Mouse (Mus musculus) CD4-positive helper T cell, adult 2 months (primary cell): ENCODE results near the gene Zfp605.
"Not testable (repeated sequence)": the region's sequence is repeated elsewhere in the genome, so short reads cannot be mapped to it uniquely, and the experiment has no call there.

ENCODE experiments used
- DNase-seq: peaks from one replicate; pipeline ENCODE4 v3.0.0-alpha.2; 2012; ENCODE audit warnings: low read depth, missing footprints, low spot score

Zfp605 gene

DNA sequence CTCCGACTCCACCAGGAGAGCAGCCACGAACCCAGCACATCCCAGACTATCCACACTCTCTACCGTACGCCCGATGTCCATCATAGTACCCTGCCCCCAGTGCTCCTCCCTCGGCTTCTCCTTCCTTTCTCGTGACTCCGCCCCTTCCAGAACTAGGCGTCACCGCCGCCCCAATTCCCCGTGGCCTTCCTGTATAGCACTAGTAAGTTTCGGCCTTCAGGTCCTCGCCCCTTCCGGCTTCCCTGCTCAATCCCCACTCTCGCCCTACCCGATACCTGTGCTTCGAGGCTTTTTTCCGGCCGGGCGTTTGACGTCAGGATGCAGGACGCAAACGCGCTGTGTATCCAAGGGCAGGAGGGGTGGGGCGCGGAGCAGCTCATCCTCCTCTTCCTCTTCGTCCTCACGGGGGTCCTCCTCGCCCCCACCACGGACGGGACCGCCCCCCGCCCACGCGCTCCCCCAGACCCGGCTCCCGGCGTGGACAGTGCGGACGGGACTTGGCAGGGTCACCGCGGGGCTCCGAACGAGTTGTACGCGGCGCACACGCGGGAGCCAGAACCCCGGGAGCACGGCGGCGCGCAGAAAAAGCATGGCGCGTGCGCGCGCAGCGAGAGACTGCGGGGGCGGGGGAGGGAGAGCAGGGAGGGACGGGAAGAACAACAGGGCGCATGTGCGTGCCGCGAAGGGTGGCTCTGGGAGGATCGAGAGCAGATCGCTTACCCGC is 2.1 kb upstream of the Zfp605 start, which contains the start of gene Gtpbp6:
Gene Gtpbp6 (minus strand): TSS at position 617 of the 724 bp plus-strand sequence.
- DNase-seq, result peak; percentile 97

DNA sequence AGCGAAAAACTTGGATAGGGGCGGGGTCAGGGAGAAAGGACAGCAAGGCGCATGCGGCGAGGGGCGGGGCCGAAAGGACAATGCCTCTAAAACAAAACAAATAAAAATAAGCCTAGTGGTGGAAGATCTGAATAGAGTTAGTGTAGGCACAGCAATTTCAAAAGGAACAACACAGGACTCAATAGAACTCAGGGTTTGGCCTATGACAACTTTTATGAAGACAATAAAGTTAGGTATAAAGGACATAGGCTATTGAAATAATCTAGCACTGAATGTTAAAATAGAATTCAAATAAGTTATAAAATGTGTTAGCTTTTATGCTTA is 1.6 kb upstream of the Zfp605 start:
- DNase-seq, result no peak

DNA sequence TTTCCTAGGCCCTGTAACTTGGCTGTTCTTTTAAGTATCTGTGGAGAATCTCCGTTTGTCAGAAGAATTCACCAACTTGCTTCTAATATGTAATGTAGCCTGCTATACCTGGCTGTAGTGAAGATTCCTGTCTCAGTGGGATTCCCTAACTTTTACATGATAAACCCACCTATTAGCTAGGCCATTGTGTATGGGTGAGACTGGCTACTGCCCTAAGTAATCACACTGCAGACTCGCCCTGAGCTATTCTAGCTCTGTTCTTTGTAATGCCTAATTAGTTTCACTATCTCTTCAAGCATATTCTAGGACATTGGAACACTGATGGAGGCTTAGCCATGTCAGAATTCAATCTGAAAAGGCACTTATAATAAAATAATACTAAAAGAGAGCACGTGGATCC is 12.5 kb downstream of the Zfp605 start:
- not testable (repeated sequence) for DNase-seq

DNA sequence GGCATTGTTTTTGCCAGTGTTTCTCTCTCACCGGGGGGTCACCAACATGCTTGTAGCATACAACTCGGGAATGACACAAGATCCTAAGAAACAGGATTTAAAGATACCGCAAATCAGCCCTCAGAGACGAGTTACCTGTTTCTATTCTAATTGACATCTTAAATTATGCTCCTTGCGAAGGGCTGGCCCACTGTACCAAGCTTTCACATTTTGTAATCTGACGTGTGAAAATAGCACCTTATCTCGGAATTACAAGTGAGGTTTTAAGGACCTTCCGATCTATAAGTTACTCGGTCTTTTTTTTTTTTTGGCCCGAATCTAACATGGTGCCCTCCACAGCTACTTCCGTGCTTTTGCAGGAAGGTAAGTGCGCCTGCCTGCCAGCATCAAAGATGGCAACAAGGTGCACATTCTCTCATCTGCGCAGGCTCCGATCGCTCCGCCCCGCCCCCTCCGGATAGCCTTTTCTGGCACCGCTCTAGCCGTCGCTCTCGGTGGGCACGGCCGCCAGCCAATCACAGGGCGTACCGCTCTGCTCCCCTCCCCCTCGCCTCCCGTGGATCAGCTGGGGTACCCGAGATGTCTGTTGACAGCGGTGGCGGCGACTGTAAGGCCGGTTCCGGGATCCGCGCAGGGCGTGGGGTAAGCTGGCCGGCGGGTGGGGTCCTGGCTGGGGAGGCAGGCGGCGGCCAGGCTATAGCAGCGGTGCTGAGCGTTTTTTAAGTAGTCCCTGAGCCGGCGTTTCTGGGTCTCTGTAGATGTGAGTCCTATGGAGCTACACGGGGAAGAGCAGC is 25.6 kb downstream of the Zfp605 start, which contains the start of gene Chfr:
Gene Chfr (plus strand): TSS at position 550 of the 794 bp plus-strand sequence.
- peak; percentile 99 for DNase-seq

DNA sequence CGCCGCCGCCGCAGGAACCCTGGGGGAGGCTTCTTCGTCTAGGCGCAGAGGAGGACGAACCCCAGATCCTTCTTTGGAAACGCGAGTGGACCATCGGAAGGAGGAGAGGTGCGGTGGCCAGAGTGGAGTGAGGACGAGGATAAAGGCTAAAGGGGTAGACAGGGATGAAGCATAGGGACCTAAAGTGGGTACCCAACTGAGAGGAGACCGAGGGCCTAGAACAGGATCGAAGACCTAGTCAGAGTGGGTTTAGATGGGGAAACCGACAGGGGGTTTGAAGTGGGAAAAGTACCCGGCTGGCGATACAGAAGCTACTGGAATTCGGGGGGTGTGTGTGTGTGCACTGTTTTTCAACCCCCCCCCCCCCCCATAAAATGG is 26.2 kb downstream of the Zfp605 start:
- no peak for DNase-seq

DNA sequence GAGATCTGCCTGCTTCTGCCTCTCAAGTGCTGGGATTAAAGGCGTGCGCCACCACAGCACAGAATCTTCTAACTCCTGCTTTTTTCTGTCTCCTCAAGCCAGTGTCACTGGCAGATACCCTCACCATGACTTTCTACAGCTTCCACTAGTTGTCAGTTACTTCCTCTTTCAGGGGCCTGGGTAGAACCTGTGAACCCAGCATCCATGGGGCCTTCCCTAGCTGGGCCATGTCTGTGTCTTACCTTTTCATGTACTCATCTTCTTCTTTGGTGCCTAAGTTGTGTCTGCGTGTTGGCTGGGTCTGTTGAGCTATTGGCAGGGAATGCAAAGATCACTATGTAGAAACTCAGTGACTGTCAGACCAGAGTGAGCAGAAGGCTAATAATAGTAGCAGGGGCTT is 27.9 kb downstream of the Zfp605 start:
- no peak for DNase-seq

DNA sequence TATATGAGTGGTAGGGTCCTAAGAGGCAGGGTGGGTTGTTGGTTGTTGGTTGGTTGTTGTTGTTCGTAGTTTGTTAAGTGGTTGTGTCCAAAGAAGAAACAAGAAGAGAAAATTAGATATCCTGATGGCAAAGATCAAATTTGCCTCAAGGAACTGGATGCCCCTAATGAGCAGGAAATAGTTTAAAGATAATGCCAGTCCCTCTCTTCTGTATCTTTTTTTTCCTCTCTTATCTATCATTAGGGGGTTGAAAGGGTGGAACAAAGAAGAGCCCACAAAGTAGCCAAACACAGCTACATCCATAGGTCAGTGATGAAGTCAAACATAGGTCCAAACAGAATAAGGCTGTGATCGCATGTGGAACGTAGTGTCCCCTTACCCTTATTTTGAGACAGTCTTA is 29.4 kb downstream of the Zfp605 start:
- DNase-seq, result no peak

DNA sequence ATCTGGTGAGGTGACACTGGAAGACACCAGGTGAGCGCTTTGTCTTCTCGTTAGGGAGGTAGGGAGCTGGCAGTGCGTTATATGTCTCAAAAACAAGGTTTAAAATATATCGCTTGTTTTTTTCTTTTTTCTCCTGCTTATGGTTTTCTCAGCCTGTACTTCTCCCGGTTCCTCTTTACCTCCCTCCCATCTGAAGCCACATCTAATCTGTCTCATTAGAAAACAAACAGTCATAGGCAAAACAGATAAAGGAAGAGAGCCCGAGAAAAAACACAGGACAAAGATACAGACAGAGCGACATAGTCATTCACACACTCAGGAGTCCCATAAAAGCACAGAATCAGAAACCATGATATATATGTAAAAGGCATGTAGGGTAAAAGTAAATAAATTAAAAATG is 30.5 kb downstream of the Zfp605 start:
- no peak for DNase-seq

DNA sequence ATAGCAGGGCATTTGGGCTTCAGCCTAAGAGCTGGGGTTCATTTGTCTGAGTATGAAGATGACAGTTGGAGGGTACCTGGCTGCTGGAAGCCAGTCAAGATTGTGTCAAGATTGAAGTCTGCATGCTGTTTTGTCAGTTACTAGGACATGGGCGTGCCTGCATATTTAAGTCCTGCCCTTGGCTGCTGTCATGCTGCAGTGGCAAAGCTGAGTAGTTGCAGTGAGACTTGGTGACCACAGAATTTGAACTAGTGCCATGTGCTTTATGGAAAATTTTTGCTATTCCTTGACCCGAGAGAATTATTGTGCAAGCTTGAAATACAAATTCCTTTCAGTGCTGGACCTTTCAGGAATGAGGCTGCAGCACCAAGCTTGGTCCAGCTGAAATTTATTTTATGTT is 32.4 kb downstream of the Zfp605 start:
- no peak for DNase-seq

DNA sequence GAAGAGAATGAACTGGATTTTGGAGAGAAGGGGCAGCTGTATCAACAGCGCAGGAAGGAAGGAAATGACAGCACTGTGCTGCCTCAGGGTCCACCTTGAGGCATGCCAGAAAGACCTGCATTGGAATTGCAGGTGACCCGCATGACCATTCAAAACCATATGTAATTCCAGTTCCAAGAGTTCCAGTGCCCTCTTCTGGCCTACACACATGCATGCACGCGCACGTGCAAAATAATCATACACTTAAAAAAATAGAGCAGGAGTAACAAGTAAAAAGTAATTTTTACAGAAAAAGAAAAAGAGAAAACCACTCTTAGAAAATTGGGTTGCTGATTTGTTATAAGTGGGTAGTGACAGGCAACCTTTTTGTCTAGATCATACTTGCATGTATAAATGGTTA is 33.1 kb downstream of the Zfp605 start:
- DNase-seq, result peak; percentile 13

DNA sequence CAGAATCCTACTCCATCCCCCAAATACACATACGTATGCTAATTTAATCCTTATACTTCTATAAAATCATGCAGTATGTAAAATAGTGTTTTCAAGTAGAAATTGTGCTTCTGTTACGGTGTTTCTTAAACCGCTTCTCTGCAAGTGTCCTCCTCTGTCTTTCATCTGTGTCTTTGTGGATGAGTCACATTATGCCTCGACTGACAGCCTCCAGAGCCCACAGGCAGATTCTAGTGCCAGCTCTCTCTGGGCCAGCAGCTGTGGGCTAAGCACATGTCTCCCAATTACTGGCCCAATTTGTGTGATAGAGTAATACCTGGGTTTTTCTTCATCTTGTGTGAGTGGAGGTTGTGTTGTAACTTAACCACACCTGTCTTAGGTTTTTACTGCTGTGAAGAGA is 59.5 kb downstream of the Zfp605 start:
- no peak for DNase-seq

DNA sequence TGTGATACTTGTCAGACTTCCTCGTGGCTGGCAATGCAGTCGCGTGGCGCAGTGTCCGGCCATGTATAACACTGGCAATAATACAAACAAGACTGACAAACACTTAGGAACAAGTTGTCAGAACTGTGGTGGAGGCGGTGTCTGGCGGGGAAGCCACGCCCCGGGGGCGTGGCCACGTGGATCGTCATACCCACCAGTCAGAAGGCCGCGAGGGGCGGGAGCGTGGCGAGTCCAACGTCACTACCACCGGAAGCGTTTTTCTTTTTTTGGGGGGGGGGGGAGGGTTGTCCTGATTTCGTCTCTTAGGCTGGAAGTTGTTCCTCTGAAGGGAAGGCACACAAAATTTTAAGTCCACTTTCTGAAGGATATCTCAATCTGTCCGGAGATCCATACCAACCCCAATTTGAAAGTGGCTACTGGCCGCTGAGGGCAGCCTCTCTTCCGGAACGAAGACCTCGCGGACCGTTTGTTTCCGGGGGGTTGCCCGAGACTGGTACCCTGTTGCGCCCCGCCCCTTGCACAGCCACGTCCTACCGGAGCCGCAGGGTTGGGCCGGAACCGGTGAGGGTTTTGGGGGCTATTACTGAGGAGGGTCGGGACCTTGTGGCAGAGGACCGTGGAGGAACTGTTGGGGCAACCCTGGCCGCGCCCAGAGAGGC is 66.6 kb downstream of the Zfp605 start, which contains the start of gene Golga3:
Gene Golga3 (plus strand): TSS at position 340 of the 659 bp plus-strand sequence.
- DNase-seq, result peak; percentile 98

DNA sequence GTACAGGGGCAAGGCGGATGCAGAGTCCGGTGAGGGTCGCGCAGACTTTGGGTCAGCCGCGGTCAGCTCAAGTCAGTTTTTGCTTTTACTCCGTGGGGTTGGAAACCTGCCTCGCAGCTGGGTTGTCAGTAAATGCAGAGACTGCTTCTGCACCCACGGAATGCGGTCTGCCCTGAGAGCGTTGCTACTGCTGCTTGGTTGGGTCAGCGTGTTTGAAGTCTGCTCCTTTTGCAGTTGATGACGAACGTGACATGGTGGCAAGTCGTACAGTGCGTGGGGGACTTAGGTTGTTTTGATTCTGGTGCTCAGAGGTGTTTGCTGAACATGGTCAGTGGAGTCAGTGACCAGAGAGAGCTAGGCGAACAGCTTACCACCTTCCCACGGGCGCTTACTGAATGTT is 67.1 kb downstream of the Zfp605 start:
- DNase-seq, result no peak

DNA sequence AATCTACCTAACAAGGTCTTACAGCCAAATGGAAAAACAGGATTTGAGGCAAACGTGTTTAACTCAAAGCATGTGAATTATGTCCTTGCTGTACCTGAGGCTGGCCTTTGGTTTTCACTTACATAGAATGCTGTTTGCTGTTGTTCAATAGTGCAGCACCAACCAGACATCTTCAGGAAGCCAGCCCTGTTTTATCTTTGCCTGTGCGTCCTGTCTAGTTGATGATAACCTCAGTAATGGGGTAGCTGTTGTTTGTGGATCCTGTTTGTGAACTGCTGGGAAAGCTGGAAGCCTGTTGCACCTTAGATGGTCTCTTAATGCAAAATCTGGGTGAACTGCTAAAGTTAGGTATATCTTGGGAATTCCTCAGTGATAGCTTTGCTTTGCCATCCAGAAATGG is 68.7 kb downstream of the Zfp605 start:
- no peak for DNase-seq
